Comparison of ENCODE assay signal across 7 mouse cellular contexts in genomic region chr15:78312421-78313233, GRCm38 (mm10). TPM values are rescaled to one million over a fixed set of nuclear protein-coding genes. Genes with fewer than 3 reads are reported as not detected.
DNase-seq lines count a peak whose midpoint lies in the region; ATAC-seq and TF ChIP-seq lines count a peak whose summit lies in the region.
"Not testable (repeated sequence)": the region's sequence is repeated elsewhere in the genome, so short reads cannot be mapped to it uniquely, and the experiment has no call there.

No protein-coding gene starts in this region.

- H3K27ac ChIP-seq in hindbrain, embryonic 11.5 days (ENCODE audit: low read depth, low read length), result 0 out of 2 replicates have a peak overlapping the region, but pooled peaks have one; percentile 10
- H3K27ac ChIP-seq in limb, embryonic 14.5 days (replicated peaks; ENCODE audit: low read depth, low read length); liver, embryonic 15.5 days (replicated peaks): not testable (repeated sequence)
- H3K27ac ChIP-seq in stomach, embryonic 14.5 days (ENCODE audit: low read length), result peak overlapping the region; percentile 12; the same call in 1 of the 2 replicates

- not testable (repeated sequence) for TF ChIP-seq POLR2A in limb, embryonic 14.5 days (IDR thresholded peaks at IDR 0.05; ENCODE audit: borderline replicate concordance, extremely low read depth, insufficient read depth, insufficient read length)

- H3K4me2 ChIP-seq in hindbrain, embryonic 11.5 days (replicated peaks; ENCODE audit: low read depth, low read length); limb, embryonic 14.5 days (replicated peaks; ENCODE audit: low read depth, low read length, severe bottlenecking); liver, embryonic 15.5 days; stomach, embryonic 14.5 days (replicated peaks; ENCODE audit: low read depth, low read length): not testable (repeated sequence)

- WGBS in hindbrain, embryonic 11.5 days, result 74% methylated on average over 4 of the region's 4 CpGs
- WGBS in limb, embryonic 14.5 days, result 62% methylated on average over 4 of the region's 4 CpGs
- WGBS in liver, embryonic 15.5 days (ENCODE audit: insufficient replicate concordance), result 17% methylated on average over 4 of the region's 4 CpGs
- 32% methylated on average over 4 of the region's 4 CpGs for WGBS in stomach, embryonic 14.5 days

- not testable (repeated sequence) for H3K4me1 ChIP-seq in hindbrain, embryonic 11.5 days (replicated peaks; ENCODE audit: control insufficient read depth, insufficient read depth, low read length); limb, embryonic 14.5 days (ENCODE audit: control insufficient read depth, insufficient read depth, low read length); liver, embryonic 15.5 days (replicated peaks); stomach, embryonic 14.5 days (ENCODE audit: control insufficient read depth, insufficient read depth, low read length)

- not testable (repeated sequence) for ATAC-seq in hindbrain, embryonic 11.5 days (ENCODE audit: low FRiP score); stomach, embryonic 14.5 days (ENCODE audit: insufficient number of reproducible peaks, insufficient read depth, low FRiP score, low read depth)
- peak; percentile 63; the same call in 1 of the 2 replicates for ATAC-seq in limb, embryonic 14.5 days (ENCODE audit: low FRiP score, low read depth)
- ATAC-seq in liver, embryonic 15.5 days (ENCODE audit: insufficient read depth), result peak; percentile 85
- ATAC-seq in megakaryocyte-erythroid progenitor cell, adult 5-6 weeks (replicated peaks; ENCODE audit: low FRiP score, low TSS enrichment, poor library complexity, severe bottlenecking), result peak; percentile 79

- H3K27me3 ChIP-seq in hindbrain, embryonic 11.5 days (ENCODE audit: control insufficient read depth, insufficient read depth, low read length); limb, embryonic 14.5 days (ENCODE audit: control insufficient read depth, insufficient read depth, low read length); stomach, embryonic 14.5 days (ENCODE audit: control insufficient read depth, insufficient read depth, low read length): not testable (repeated sequence)
- H3K27me3 ChIP-seq in liver, embryonic 15.5 days, result peaks cover 16% of the 10 kb centered on the region

- peak; percentile 72 for DNase-seq in MEL-GATA-1-ER (ENCODE audit: extremely low read depth, low read depth)
- DNase-seq in heart, adult 11 months, result peak; percentile 95
- DNase-seq in hindbrain, embryonic 11.5 days (ENCODE audit: low spot score); limb, embryonic 14.5 days (ENCODE audit: low spot score): not testable (repeated sequence)

- H3K4me3 ChIP-seq in hindbrain, embryonic 11.5 days (ENCODE audit: low read depth, low read length); limb, embryonic 14.5 days (replicated peaks; ENCODE audit: low read length); liver, embryonic 15.5 days (replicated peaks); stomach, embryonic 14.5 days (ENCODE audit: low read depth, low read length): not testable (repeated sequence)

- not testable (repeated sequence) for H3K36me3 ChIP-seq in hindbrain, embryonic 11.5 days (ENCODE audit: control insufficient read depth, insufficient read depth, low read length); limb, embryonic 14.5 days (ENCODE audit: control insufficient read depth, insufficient read depth, low read length); liver, embryonic 15.5 days (replicated peaks); stomach, embryonic 14.5 days (ENCODE audit: control insufficient read depth, insufficient read depth, low read length)

- H3K9ac ChIP-seq in hindbrain, embryonic 11.5 days (ENCODE audit: low read depth, low read length); limb, embryonic 14.5 days (ENCODE audit: low read depth, low read length, severe bottlenecking); stomach, embryonic 14.5 days (replicated peaks; ENCODE audit: low read depth, low read length): not testable (repeated sequence)
- 0 out of 2 replicates have a peak overlapping the region, but pooled peaks have one; percentile 18 for H3K9ac ChIP-seq in liver, embryonic 15.5 days

- not testable (repeated sequence) for H3K9me3 ChIP-seq in hindbrain, embryonic 11.5 days (ENCODE audit: control insufficient read depth, low read length); limb, embryonic 14.5 days (ENCODE audit: control insufficient read depth, low read length); liver, embryonic 15.5 days (replicated peaks); stomach, embryonic 14.5 days (ENCODE audit: control insufficient read depth, low read depth, low read length)

RNA-seq across cellular contexts. Expression of gene Csf2rb2, which starts 7.1 kb away (rescaled TPM):
- 0.34 and 0.39 TPM in 2 replicates for polyA plus RNA-seq in hindbrain, embryonic 11.5 days (2014; fragmentation: Nextera tagmentation; extraction: Ambion mirVana)
- polyA plus RNA-seq in limb, embryonic 14.5 days (2012; rRNA removed), result 1.6 and 2.6 TPM in 2 replicates
- 0.59 and 0.88 TPM in 2 replicates for polyA plus RNA-seq in limb, embryonic 14.5 days (2014; fragmentation: Nextera tagmentation; extraction: Ambion mirVana)
- 1.4 and 1.5 TPM in 2 replicates for polyA plus RNA-seq in liver, embryonic 15.5 days (2015; fragmentation: Nextera tagmentation; extraction: Ambion mirVana)
- 2.4 TPM in 1 of 2 replicates, not detected in the other for total RNA-seq in megakaryocyte-erythroid progenitor cell, adult 5-6 weeks (2014; fragmentation: Nextera tagmentation)
- total RNA-seq in megakaryocyte-erythroid progenitor cell, adult 5-6 weeks (2017), result 0.30 TPM in 1 of 2 replicates, not detected in the other
- polyA plus RNA-seq in stomach, embryonic 14.5 days (2014; fragmentation: Nextera tagmentation; extraction: Ambion mirVana), result 0.19 and 0.42 TPM in 2 replicates

RNA-seq across cellular contexts. Expression of gene Csf2rb, which starts 12.9 kb away (rescaled TPM):
- 1.3 and 1.9 TPM in 2 replicates for polyA plus RNA-seq in hindbrain, embryonic 11.5 days (2014; fragmentation: Nextera tagmentation; extraction: Ambion mirVana)
- 4.0 and 7.8 TPM in 2 replicates for polyA plus RNA-seq in limb, embryonic 14.5 days (2012; rRNA removed)
- polyA plus RNA-seq in limb, embryonic 14.5 days (2014; fragmentation: Nextera tagmentation; extraction: Ambion mirVana), result 4.3 and 4.6 TPM in 2 replicates
- 7.2 and 7.4 TPM in 2 replicates for polyA plus RNA-seq in liver, embryonic 15.5 days (2015; fragmentation: Nextera tagmentation; extraction: Ambion mirVana)
- total RNA-seq in megakaryocyte-erythroid progenitor cell, adult 5-6 weeks (2014; fragmentation: Nextera tagmentation), result 0.11 and 2.9 TPM in 2 replicates
- total RNA-seq in megakaryocyte-erythroid progenitor cell, adult 5-6 weeks (2017), result 0.33 and 1.7 TPM in 2 replicates
- polyA plus RNA-seq in stomach, embryonic 14.5 days (2014; fragmentation: Nextera tagmentation; extraction: Ambion mirVana), result 1.6 and 2.3 TPM in 2 replicates
